Mouse (Mus musculus): ENCODE data around the gene Ndufs8. TPM values are rescaled to one million over a fixed set of nuclear protein-coding genes. Genes with fewer than 3 reads are reported as not detected.

Ndufs8 gene
- total RNA-seq, 1 experiment from 2014 or later, result 440 TPM

DNA sequence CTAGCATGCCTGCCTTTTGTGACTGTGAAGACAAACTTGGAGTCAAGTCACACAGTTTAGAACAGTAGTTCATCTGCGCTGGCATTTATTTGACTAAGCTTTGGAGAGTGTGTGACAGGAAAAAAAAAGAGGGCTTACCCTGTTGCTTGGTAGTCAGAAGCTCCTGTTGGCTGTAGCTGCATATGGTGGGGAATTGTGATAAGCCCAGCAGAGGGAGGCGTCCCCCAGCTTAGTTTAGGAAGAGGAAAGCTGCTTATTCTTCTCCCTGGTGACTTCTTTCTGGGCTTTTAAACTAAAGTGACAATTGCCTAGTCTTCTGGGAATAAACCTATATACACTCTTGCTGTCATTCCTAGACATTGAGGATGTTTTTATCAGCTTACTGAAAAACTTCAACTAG is 49.9 kb downstream of the Ndufs8 start:
- DNase-seq, result no peak

Other genes with a start within 250 kb of the Ndufs8 start
- gene Lrp5, start 226.2 kb downstream of the Ndufs8 start, total RNA-seq (2021), result 96.5 and 97.9 TPM in 2 replicates
- gene 1810055G02Rik, start 204.5 kb downstream of the Ndufs8 start, total RNA-seq (2021), result 29.2 and 33.7 TPM in 2 replicates
- 63.2 and 63.9 TPM in 2 replicates for gene Kmt5b, start 145.4 kb downstream of the Ndufs8 start, total RNA-seq (2021)
- 52.0 and 82.2 TPM in 2 replicates for gene Chka, start 61.0 kb downstream of the Ndufs8 start, total RNA-seq (2021)
- 44.3 and 48.8 TPM in 2 replicates for gene Tcirg1, start 5.6 kb downstream of the Ndufs8 start, total RNA-seq (2021)
- 57.8 and 73.4 TPM in 2 replicates for gene Aldh3b1, start 17.0 kb upstream of the Ndufs8 start, total RNA-seq (2021)
- 35.4 and 48.9 TPM in 2 replicates for gene Unc93b1, start 22.4 kb upstream of the Ndufs8 start, total RNA-seq (2021)
- gene Aldh3b3, start 45.9 kb upstream of the Ndufs8 start, total RNA-seq (2021), result 0.41 and 0.44 TPM in 2 replicates
- gene Aldh3b2, start 59.6 kb upstream of the Ndufs8 start, total RNA-seq (2021), result 7.6 and 11.6 TPM in 2 replicates
- gene Acy3, start 73.8 kb upstream of the Ndufs8 start, total RNA-seq (2021), result 25.7 and 31.1 TPM in 2 replicates
- not detected in 2 replicates for gene Tbx10, start 80.0 kb upstream of the Ndufs8 start, total RNA-seq (2021)
- gene Nudt8, start 87.8 kb upstream of the Ndufs8 start, total RNA-seq (2021), result 41.1 and 49.2 TPM in 2 replicates
- gene Gm49405, start 87.9 kb upstream of the Ndufs8 start, total RNA-seq (2021), result 0.89 and 1.7 TPM in 2 replicates
- gene Doc2g, start 90.5 kb upstream of the Ndufs8 start, total RNA-seq (2021), result 1.6 and 2.8 TPM in 2 replicates
- 604 and 685 TPM in 2 replicates for gene Ndufv1, start 100.0 kb upstream of the Ndufs8 start, total RNA-seq (2021)
- 289 and 329 TPM in 2 replicates for gene Gstp1, start 125.2 kb upstream of the Ndufs8 start, total RNA-seq (2021)
- gene Gstp2, start 133.2 kb upstream of the Ndufs8 start, total RNA-seq (2021), result 62.4 and 76.7 TPM in 2 replicates
- gene Gstp3, start 146.8 kb upstream of the Ndufs8 start, total RNA-seq (2021), result 4.5 and 58.0 TPM in 2 replicates
- not detected in 2 replicates for gene Cabp2, start 168.8 kb upstream of the Ndufs8 start, total RNA-seq (2021)
- gene Cdk2ap2, start 184.4 kb upstream of the Ndufs8 start, total RNA-seq (2021), result 78.4 and 97.1 TPM in 2 replicates
- gene Pitpnm1, start 187.2 kb upstream of the Ndufs8 start, total RNA-seq (2021), result 95.1 and 116 TPM in 2 replicates
- gene Aip, start 213.1 kb upstream of the Ndufs8 start, total RNA-seq (2021), result 81.3 and 94.1 TPM in 2 replicates
- gene Gpr152, start 227.0 kb upstream of the Ndufs8 start, total RNA-seq (2021), result 0.08 TPM in 1 of 2 replicates, not detected in the other
- 1.7 and 2.4 TPM in 2 replicates for gene Cabp4, start 231.3 kb upstream of the Ndufs8 start, total RNA-seq (2021)
- 183 and 193 TPM in 2 replicates for gene Coro1b, start 235.8 kb upstream of the Ndufs8 start, total RNA-seq (2021)
- 4.4 and 27.5 TPM in 2 replicates for gene Ptprcap, start 240.8 kb upstream of the Ndufs8 start, total RNA-seq (2021)

Data from adrenal gland, postnatal 14 days (tissue).